Mouse (Mus musculus): ENCODE results near the gene Rfc5.

GRCm38 (mm10) chr5:117354121-117354520 is 34.7 kb downstream of the Rfc5 start:
- no peak for TF ChIP-seq CTCF (IDR thresholded peaks at IDR 0.05; ENCODE audit: low read depth)
- no peak for TF ChIP-seq EP300 (optimal IDR thresholded peaks at IDR 0.05)
